Comparison of ENCODE assay signal across 8 mouse cellular contexts in genomic region chr19:9899072-9899779, GRCm38 (mm10). TPM values are rescaled to one million over a fixed set of nuclear protein-coding genes. Genes with fewer than 3 reads are reported as not detected.
A peak's percentile ranks its signal among the peaks of the same experiment; 100 is the strongest.
DNase-seq lines count a peak whose midpoint lies in the region; ATAC-seq and TF ChIP-seq lines count a peak whose summit lies in the region.

Incenp (minus strand) TSS chr19:9899551.

- no peak for TF ChIP-seq CTCF in lung, adult 2 months (IDR thresholded peaks at IDR 0.05; ENCODE audit: insufficient read depth, low read length)

- intact Hi-C loops in heart, postnatal 25 days (cut with DNase I) = no loop called here

- ATAC-seq in forebrain, embryonic 15.5 days (replicated peaks) = peak; percentile 99
- ATAC-seq in neutrophil, adult 5-6 weeks (ENCODE audit: extremely low read depth, insufficient number of reproducible peaks, low FRiP score, poor library complexity, severe bottlenecking) = peak; percentile 100

- under 1% methylated on average over 58 of the region's 58 CpGs for WGBS in forebrain, embryonic 15.5 days
- under 1% methylated on average over 58 of the region's 58 CpGs for WGBS in lung, adult 2 months

- peaks cover 10 to 14% of the 10 kb centered on the region in 2 experiments; a peak in 2 of 4 replicates for H3K4me1 ChIP-seq in ES-E14 (ENCODE audit: control insufficient read depth in 2 of 2, insufficient read depth in 2 of 2, low read length in 2 of 2, poor library complexity in 1 of 2)
- H3K4me1 ChIP-seq in forebrain, embryonic 15.5 days = peaks cover 26% of the 10 kb centered on the region
- H3K4me1 ChIP-seq in lung, adult 2 months (ENCODE audit: control insufficient read depth, insufficient read depth, low read length) = peaks cover 5% of the 10 kb centered on the region

- H3K27ac ChIP-seq in ES-E14 (ENCODE audit: insufficient read depth, low read depth, low read length, poor library complexity, severe bottlenecking) = peak within 1 kb of the TSS; percentile 83
- H3K27ac ChIP-seq in forebrain, embryonic 15.5 days (replicated peaks) = peak within 1 kb of the TSS; percentile 93

- no peaks in the 10 kb centered on the region for H3K9me3 ChIP-seq in ES-E14 (ENCODE audit: control insufficient read depth, insufficient read depth, low read depth, low read length)
- no peaks in the 10 kb centered on the region for H3K9me3 ChIP-seq in forebrain, embryonic 15.5 days

- peak within 1 kb of the TSS; percentile 95 for H3K9ac ChIP-seq in ES-E14 (ENCODE audit: insufficient read depth, low read depth, low read length, poor library complexity, severe bottlenecking)
- H3K9ac ChIP-seq in forebrain, embryonic 15.5 days (replicated peaks) = peak within 1 kb of the TSS; percentile 66

- H3K4me2 ChIP-seq in forebrain, embryonic 15.5 days (replicated peaks) = peak within 1 kb of the TSS; percentile 86

- peaks cover 20% of the 10 kb centered on the region for H3K36me3 ChIP-seq in ES-E14 (ENCODE audit: control insufficient read depth, insufficient read depth, low read length, poor library complexity, severe bottlenecking)
- peaks cover 4% of the 10 kb centered on the region; the same call in 1 of the 2 replicates for H3K36me3 ChIP-seq in forebrain, embryonic 15.5 days

- peak; percentile 97 for DNase-seq in ES-E14 (ENCODE audit: low read depth, low spot score)
- peak; percentile 92 for DNase-seq in cerebellum, adult 11-12 months
- peak; percentile 92 for DNase-seq in heart, postnatal 25 days (ENCODE audit: low spot score)
- DNase-seq in layer of hippocampus, adult 18-20 months (ENCODE audit: low spot score in 2 of 2) = peak; percentile 96 to 98
- peak; percentile 90 for DNase-seq in lung, adult 2 months
- DNase-seq in thymus, adult 18-20 months = peak; percentile 89 to 96

- peak within 1 kb of the TSS; percentile 87 to 94 for H3K4me3 ChIP-seq in ES-E14 (ENCODE audit: insufficient read depth in 1 of 2, low read depth in 1 of 2, low read length in 2 of 2, poor library complexity in 1 of 2, severe bottlenecking in 1 of 2)
- peak within 1 kb of the TSS; percentile 89 for H3K4me3 ChIP-seq in forebrain, embryonic 15.5 days
- H3K4me3 ChIP-seq in lung, adult 2 months (replicated peaks; ENCODE audit: extremely low read depth, low read depth, low read length) = peak within 1 kb of the TSS; percentile 89

- TF ChIP-seq POLR2A in lung, adult 2 months (IDR thresholded peaks at IDR 0.05; ENCODE audit: borderline replicate concordance, extremely low read depth, low read depth, low read length) = peak; percentile 98

- in situ Hi-C loops in ES-E14 (cut with MboI; ENCODE audit: low sequenced_read_pairs in 2 of 2, unreplicated experiment in 2 of 2) = loop anchor here in 1 of 2 experiments (25.0 kb wide), 1 partner anchor 713 kb away; the partner anchor contains the start of genes Ddb1 and Tkfc

- no peaks in the 10 kb centered on the region for H3K27me3 ChIP-seq in forebrain, embryonic 15.5 days

TF ChIP-seq in ES-E14, 5 proteins besides CTCF, POLR2A, EP300 and RAD21:
- TF ChIP-seq HCFC1 (IDR thresholded peaks at IDR 0.05; ENCODE audit: borderline replicate concordance, insufficient read depth, low read length) (no peak), ZNF384 (IDR thresholded peaks at IDR 0.05; ENCODE audit: low read depth, low read length) (no peak), ZC3H11A (IDR thresholded peaks at IDR 0.05; ENCODE audit: borderline replicate concordance, low read depth, low read length) (no peak), MAFK (IDR thresholded peaks at IDR 0.05; ENCODE audit: insufficient read depth, low read depth, low read length) (no peak), CHD2 (IDR thresholded peaks at IDR 0.05; ENCODE audit: low read depth, low read length) (peak; percentile 89)

RNA-seq across cellular contexts. Expression of gene Incenp, which starts in this region (rescaled TPM):
- total RNA-seq in ES-E14 (2012; rRNA removed) = 107 and 140 TPM in 2 replicates
- polyA plus RNA-seq in forebrain, embryonic 15.5 days (2015; fragmentation: Nextera tagmentation; extraction: Ambion mirVana) = 51.9 and 62.4 TPM in 2 replicates
- total RNA-seq in heart, postnatal 25 days (2021) = 1 to 10 TPM; 6.3 to 7.4 TPM
- total RNA-seq in layer of hippocampus, adult 18-20 months (2021) = 10 to 100 TPM; 11.2 to 12.7 TPM
- polyA plus RNA-seq in lung, adult 2 months (2012; rRNA removed) = 5.5 and 7.7 TPM in 2 replicates
- 15.4 and 20.4 TPM in 2 replicates for total RNA-seq in neutrophil, adult 5-6 weeks (2017)

Comparison
In these comparisons a context has a peak if more than half of its experiments do, and no peak if none do; other contexts are left out.
1. Peak in every context shown above with its lines: DNase-seq, ATAC-seq, H3K4me3 ChIP-seq and H3K27ac ChIP-seq.